Mouse (Mus musculus): ENCODE measurements around the gene Pmp22. TPM values are rescaled to one million over a fixed set of nuclear protein-coding genes. Genes with fewer than 3 reads are reported as not detected.

Pmp22 gene
- polyA plus RNA-seq, 1 experiment from 2014 or later, result 43.7 TPM

DNA sequence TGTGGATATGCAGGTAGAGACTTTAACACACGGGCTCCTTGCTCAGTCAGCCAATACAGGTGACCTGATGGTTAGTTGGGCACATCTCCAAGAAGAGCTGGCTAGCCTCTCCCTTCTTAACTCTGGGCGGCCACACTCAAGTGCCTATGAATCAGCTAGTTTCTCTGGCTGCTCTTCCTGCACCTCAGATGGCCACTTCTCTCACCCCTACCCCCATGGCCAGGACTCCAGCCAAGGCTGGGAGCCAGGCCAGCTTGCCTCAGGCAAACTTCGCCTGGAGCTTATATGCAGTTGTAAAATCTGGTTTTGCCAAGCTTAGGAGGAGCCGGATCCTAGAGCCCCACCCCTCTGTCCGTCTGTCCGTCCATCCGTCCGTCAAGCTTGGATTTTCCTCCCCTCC is 1.7 kb downstream of the Pmp22 start:
- Histone ChIP-seq H3K27me3 (ENCODE audit: insufficient read depth, poor library complexity, severe bottlenecking) (peaks cover 84% of the 10 kb centered on the region), H3K4me3 (peak overlapping the region; percentile 71; the same call in 1 of the 2 replicates), H3K9me3 (no peaks in the 10 kb centered on the region), H3K27ac (no peak overlapping the region), H3K4me1 (replicated peaks) (peaks cover 47% of the 10 kb centered on the region), H3K36me3 (no peaks in the 10 kb centered on the region)
- no peak for DNase-seq (ENCODE audit: low spot score)
- 52% methylated on average over 8 of the region's 8 CpGs for WGBS

DNA sequence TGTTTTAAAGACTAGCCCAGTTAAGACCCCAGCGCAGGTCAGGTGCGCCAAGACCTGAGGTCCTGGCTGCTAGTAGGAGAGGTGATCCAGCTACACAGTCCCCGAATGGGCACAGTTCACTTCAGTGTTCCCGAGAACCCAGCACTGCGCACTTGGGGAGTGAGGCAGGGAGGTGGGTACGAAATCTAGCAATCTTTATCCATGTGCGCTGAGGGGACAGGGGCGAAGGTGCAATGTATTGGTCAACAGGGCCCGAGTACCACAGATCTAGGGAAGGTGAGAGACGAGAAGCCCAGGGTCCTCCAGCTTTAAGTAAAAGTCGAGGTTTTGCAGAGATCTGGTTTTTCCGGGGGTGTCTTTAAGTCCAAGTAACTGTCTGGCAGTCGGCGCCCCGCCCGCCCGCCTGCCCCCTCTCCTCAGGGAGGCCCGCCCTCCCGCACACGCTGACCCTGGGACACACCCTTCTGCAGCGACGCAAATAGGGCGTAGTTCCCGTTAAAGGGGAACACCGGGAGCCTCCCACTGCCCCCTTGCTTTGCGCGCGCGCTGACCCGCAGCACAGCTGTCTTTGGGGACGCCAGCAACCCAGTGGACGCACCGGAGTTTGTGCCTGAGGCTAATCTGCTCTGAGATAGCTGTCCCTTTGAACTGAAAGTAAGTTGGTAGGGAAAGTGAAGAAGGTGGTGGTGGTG is 2.4 kb downstream of the Pmp22 start:
- Histone ChIP-seq H3K27ac (peak overlapping the region; percentile 90), H3K4me3 (peak overlapping the region; percentile 71), H3K4me1 (replicated peaks) (peaks cover 50% of the 10 kb centered on the region), H3K27me3 (ENCODE audit: insufficient read depth, poor library complexity, severe bottlenecking) (peaks cover 84% of the 10 kb centered on the region), H3K36me3 (no peaks in the 10 kb centered on the region), H3K9me3 (no peaks in the 10 kb centered on the region)
- no peak for DNase-seq (ENCODE audit: low spot score)
- WGBS, result 4% methylated on average over 33 of the region's 33 CpGs

DNA sequence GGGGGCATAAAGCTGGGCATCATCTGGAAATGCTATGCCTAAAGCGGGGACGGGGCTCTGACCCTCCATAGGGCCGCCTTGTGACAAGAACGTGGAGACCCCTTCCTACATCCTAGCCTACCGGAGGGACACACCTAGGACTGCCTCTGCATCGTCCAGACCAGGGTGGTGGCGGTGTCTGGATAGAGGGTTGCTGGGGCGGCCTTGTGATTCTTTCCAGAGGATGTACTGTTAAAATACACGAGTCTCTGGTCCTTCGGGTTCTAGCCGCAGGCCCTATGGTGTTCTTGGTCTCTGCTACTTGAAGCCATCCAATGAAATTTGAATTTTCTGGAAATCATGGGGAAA is 2.9 kb downstream of the Pmp22 start:
- WGBS, result 6% methylated on average over 11 of the region's 11 CpGs
- Histone ChIP-seq H3K9me3 (no peaks in the 10 kb centered on the region), H3K4me3 (peak overlapping the region; percentile 71), H3K4me1 (replicated peaks) (peaks cover 51% of the 10 kb centered on the region), H3K36me3 (no peaks in the 10 kb centered on the region), H3K27ac (peak overlapping the region; percentile 90), H3K27me3 (ENCODE audit: insufficient read depth, poor library complexity, severe bottlenecking) (peaks cover 84% of the 10 kb centered on the region)
- peak; percentile 47 for DNase-seq (ENCODE audit: low spot score)

DNA sequence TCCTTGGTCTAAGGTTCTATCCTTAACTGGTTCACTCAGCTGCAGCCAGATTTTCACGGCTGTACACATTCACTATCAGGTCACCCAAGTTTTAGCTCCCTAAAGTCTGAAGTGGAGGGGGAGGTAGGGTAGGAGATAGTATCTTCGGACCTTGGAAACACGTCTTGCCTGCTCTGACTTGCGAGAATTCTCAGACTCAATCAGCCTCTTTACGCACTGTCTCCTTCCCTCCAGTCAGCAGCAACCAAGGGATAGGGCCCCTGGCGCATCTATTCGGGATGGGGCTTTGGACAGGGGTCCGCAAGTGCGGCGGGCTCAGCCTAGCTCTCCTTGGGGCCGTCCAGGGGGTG is 3.3 kb downstream of the Pmp22 start:
- H3K27me3 ChIP-seq (ENCODE audit: insufficient read depth, poor library complexity, severe bottlenecking), result peaks cover 84% of the 10 kb centered on the region
- peak overlapping the region; percentile 71 for H3K4me3 ChIP-seq
- no peaks in the 10 kb centered on the region for H3K36me3 ChIP-seq
- peaks cover 56% of the 10 kb centered on the region for H3K4me1 ChIP-seq (replicated peaks)
- peak overlapping the region; percentile 90 for H3K27ac ChIP-seq
- no peak for DNase-seq (ENCODE audit: low spot score)
- H3K9me3 ChIP-seq, result no peaks in the 10 kb centered on the region
- 1% methylated on average over 11 of the region's 11 CpGs for WGBS

DNA sequence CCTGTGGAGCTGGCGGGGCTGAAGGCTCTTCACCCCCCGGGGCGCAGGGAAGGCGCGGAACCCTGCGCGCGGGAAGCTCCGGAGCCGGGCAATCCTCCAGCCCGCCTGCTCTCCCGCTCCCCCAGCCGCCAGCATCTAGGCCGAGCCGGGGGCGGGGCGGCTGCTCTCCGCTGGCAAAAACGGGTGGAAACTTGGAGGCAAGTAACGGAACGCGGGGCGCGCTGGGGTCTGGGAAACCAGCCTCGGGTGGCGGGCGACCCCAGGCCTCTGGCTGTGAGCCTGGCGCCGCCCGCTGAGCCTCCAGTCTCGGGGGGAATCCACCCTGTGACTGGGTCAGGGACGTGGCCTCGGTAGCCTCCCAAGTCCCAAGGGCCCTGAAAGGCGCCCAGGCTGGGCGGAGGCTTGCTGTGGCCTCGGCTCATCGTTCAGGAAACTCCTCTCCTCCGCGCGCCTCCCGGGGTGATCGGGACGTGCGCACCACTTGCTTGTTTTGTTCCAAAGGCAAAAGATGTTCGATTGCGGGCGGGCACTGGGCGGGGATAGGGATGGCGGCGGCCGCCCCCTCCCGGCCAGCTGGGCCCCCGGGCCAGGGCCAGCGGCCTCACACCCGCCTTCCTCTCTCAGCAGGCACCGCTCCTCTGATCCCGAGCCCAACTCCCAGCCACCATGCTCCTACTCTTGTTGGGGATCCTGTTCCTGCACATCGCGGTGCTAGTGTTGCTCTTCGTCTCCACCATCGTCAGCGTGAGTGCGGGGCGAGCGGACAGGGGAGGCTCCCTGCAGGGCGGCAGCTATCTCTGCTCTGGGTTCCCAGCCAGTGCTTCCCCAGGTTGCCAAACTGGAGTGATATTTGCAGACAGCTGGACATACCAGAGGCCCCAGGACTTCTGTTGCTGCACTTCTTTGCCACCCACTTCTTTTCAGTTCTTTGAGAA is 4.0 kb downstream of the Pmp22 start:
- H3K4me1 ChIP-seq (replicated peaks), result peaks cover 61% of the 10 kb centered on the region

DNA sequence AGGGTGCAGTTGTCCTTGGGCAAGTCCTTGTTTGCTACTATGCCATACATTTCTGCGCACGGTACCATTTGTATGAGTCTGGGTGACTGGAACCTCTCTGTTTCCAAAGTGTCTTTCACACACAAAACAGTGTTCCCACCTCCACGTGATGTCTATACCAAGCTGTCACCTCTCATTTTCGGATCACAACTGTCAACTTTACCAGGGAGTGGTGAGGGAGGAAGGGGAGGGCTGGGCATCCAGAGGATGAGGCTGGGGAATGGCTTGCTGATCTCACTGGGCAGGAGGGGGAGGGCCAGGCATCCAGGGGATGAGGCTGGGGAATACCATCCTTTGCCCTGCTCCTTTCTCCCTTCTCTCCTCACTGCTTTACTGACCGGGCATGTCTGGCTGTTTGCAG is 5.2 kb downstream of the Pmp22 start:
- no peak overlapping the region for H3K4me3 ChIP-seq
- no peaks in the 10 kb centered on the region for H3K9me3 ChIP-seq
- no peak for DNase-seq (ENCODE audit: low spot score)
- H3K36me3 ChIP-seq, result no peaks in the 10 kb centered on the region
- H3K27me3 ChIP-seq (ENCODE audit: insufficient read depth, poor library complexity, severe bottlenecking), result peaks cover 67% of the 10 kb centered on the region
- peaks cover 66% of the 10 kb centered on the region for H3K4me1 ChIP-seq (replicated peaks)
- H3K27ac ChIP-seq, result no peak overlapping the region
- 85% methylated on average over 5 of the region's 5 CpGs for WGBS

More for the DNA sequence above, 4.0 kb downstream of the Pmp22 start:
- Histone ChIP-seq H3K9me3 (no peaks in the 10 kb centered on the region), H3K36me3 (no peaks in the 10 kb centered on the region), H3K27me3 (ENCODE audit: insufficient read depth, poor library complexity, severe bottlenecking) (peaks cover 80% of the 10 kb centered on the region), H3K4me3 (peak overlapping the region; percentile 71), H3K27ac (peak overlapping the region; percentile 90)
- DNase-seq (ENCODE audit: low spot score), result peak; percentile 78
- under 1% methylated on average over 66 of the region's 66 CpGs for WGBS

DNA sequence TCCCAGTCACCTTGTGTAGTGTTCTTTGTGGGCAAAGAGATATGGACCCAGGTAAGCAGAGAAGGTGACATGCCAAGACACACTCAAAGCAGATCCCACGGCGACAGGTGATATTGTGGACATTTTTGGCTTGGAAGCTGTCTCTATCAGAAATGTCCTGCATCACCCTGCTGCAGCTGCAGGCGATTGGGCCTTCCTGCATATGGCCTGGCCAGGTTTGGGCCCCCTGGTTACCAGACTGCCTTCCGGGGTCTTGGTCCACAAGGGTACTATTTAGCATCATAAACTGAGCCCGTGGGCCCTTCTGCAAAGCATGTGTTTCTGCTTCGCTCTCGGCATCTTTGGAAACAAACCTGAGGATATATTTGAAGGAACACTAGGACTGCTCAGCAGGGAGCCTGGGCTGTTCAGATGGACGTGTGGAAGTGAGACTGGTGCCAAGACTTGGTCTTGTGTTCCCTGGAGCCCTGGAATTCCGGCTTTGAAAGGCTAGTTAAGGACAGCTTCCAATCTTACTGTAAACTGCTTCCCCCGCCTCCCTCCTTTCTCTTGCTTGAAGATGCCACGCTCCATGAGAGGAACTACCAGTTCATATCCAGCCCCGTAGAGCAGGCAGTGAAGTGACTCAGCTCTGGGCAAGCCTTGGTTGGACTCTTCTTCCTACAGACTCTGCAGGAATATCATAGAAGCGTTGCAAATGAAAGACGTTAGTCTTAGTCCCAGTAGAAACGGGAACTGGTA is 6.1 kb downstream of the Pmp22 start:
- WGBS, result 77% methylated on average over 15 of the region's 15 CpGs
- Histone ChIP-seq H3K4me1 (replicated peaks) (peaks cover 66% of the 10 kb centered on the region), H3K9me3 (no peaks in the 10 kb centered on the region), H3K27ac (no peak overlapping the region), H3K4me3 (no peak overlapping the region), H3K27me3 (ENCODE audit: insufficient read depth, poor library complexity, severe bottlenecking) (peaks cover 58% of the 10 kb centered on the region), H3K36me3 (no peaks in the 10 kb centered on the region)
- no peak for DNase-seq (ENCODE audit: low spot score)

DNA sequence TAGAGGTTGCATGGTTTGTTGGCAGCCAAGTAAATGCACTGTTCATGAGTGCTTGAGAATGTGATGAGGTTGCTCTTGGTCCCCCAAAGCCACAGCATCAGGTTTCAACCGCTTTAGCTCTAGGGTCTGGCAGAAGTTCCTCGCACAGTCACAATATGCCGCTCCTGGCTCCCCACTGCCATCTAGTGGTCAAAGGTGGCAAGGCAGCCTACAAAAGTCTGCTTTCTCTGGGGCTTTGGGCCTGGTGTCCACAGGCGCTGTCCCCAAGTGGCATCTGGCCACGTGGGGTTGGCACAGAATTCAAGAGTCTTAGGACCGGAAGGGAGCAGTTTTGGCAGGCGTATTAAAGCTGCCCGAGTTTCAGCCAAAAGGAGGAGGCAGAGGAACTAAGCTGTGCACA is 6.8 kb downstream of the Pmp22 start:
- Histone ChIP-seq H3K4me3 (no peak overlapping the region), H3K27me3 (ENCODE audit: insufficient read depth, poor library complexity, severe bottlenecking) (peaks cover 51% of the 10 kb centered on the region), H3K4me1 (replicated peaks) (peaks cover 64% of the 10 kb centered on the region), H3K36me3 (no peaks in the 10 kb centered on the region), H3K27ac (peak overlapping the region; percentile 37; the same call in 1 of the 2 replicates), H3K9me3 (no peaks in the 10 kb centered on the region)
- 5% methylated on average over 8 of the region's 8 CpGs for WGBS
- peak; percentile 91 for DNase-seq (ENCODE audit: low spot score)

DNA sequence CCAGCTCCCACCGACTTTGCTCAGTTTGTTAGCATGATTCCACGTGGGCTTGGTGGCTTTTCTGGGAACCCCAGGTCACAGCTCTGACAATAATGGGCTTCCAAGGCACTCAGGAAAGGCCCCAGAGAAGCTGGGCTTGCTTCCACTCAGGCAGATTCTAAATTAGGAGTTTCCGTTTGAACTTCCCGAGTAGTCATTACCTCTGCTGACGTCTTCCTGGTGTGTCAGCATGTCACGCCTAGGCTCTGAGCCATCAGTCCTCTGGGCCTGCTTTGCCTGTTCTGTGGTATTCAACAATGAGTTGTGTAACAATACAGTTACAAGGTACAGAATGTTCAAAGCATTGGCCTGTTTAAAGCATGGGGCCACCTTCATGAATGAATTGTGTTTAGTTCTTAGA is 7.4 kb downstream of the Pmp22 start:
- 85% methylated on average over 6 of the region's 6 CpGs for WGBS
- peaks cover 58% of the 10 kb centered on the region for H3K4me1 ChIP-seq (replicated peaks)
- peaks cover 45% of the 10 kb centered on the region for H3K27me3 ChIP-seq (ENCODE audit: insufficient read depth, poor library complexity, severe bottlenecking)
- H3K9me3 ChIP-seq, result no peaks in the 10 kb centered on the region
- H3K4me3 ChIP-seq, result no peak overlapping the region
- peaks cover 3% of the 10 kb centered on the region; the same call in 1 of the 2 replicates for H3K36me3 ChIP-seq
- H3K27ac ChIP-seq, result peak overlapping the region; percentile 37; the same call in 1 of the 2 replicates
- DNase-seq (ENCODE audit: low spot score), result no peak

DNA sequence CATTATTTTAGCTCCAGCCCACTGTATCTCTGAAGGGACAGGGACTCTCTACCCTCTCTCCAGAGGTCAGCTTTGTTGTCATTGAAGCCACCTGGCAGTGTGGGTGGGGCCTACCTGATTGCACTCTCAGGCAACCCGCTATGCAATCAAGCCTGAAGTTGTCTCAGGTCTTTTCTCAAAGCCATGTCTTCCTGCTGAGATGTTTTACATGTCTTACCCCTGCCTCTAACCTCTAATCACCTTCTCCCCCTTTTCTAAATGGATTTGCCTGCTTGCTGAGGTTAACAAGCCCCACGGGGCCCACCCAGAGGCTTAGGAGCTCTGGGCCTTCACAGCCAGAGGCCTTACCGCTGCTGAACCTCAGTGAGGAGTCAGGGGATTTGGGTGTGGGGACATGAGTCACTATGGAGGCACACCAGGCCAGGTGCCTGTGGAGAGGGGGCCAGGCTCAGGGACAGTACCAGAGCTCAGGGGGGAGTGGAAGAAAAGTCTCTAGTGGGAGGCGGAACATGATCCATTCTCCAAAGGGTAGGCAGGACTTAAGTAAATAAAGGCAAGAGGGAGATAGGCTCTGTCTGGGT is 8.1 kb downstream of the Pmp22 start:
- DNase-seq (ENCODE audit: low spot score), result no peak
- Histone ChIP-seq H3K27ac (0 out of 2 replicates have a peak overlapping the region, but pooled peaks have one; percentile 13), H3K9me3 (no peaks in the 10 kb centered on the region), H3K4me3 (no peak overlapping the region), H3K4me1 (replicated peaks) (peaks cover 56% of the 10 kb centered on the region), H3K27me3 (ENCODE audit: insufficient read depth, poor library complexity, severe bottlenecking) (peaks cover 38% of the 10 kb centered on the region), H3K36me3 (peaks cover 3% of the 10 kb centered on the region; the same call in 1 of the 2 replicates)
- 63% methylated on average over 4 of the region's 4 CpGs for WGBS

DNA sequence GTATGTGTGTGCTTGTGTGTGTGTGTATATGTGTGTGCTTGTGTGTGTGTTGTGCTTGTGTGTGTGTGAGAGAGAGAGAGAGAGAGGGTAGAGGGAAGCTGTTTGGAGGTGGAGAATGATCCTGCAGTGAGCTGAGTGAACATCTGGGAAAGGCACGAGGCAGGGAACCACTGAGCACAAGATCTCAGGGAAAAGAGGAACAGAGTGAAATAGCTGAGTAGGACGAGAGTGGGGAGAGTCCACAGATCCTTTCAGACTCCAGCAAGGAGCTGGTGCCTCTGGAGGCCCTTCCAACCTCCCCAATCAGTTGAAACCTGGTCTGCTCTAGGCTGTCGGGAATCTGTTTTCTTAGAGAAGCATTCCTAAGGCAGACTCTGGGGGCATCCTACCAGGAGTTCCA is 10.0 kb downstream of the Pmp22 start:
- H3K36me3 ChIP-seq, result peaks cover 3% of the 10 kb centered on the region; the same call in 1 of the 2 replicates
- H3K4me1 ChIP-seq (replicated peaks), result peaks cover 46% of the 10 kb centered on the region
- 61% methylated on average over 3 of the region's 3 CpGs for WGBS
- no peak for DNase-seq (ENCODE audit: low spot score)
- H3K27ac ChIP-seq, result no peak overlapping the region
- no peaks in the 10 kb centered on the region for H3K9me3 ChIP-seq
- H3K4me3 ChIP-seq, result no peak overlapping the region
- peaks cover 20% of the 10 kb centered on the region for H3K27me3 ChIP-seq (ENCODE audit: insufficient read depth, poor library complexity, severe bottlenecking)

DNA sequence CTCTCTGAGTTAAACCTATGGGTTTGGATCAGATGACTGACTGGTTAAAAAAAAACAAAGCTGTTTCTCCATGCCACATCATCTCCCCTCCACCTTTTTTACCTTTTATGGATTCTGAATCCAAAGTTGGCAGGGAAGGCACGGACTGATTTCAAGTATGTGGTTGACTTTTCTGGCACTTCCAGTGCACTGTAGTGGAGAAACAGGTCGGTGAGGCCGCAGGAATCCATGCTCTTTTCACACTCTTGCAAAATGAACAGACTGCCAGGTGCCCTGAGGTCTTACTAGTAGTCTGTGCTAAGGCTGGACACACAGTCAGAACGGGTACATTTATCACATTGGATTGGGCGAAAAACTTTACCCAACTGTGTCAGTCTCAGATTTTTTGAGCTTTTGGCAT is 13.5 kb downstream of the Pmp22 start:
- WGBS, result 88% methylated on average over 5 of the region's 5 CpGs
- Histone ChIP-seq H3K4me1 (replicated peaks) (peaks cover 21% of the 10 kb centered on the region; the same call in 1 of the 2 replicates), H3K4me3 (no peak overlapping the region), H3K27me3 (ENCODE audit: insufficient read depth, poor library complexity, severe bottlenecking) (no peaks in the 10 kb centered on the region; the same call in 1 of the 2 replicates), H3K27ac (no peak overlapping the region), H3K9me3 (no peaks in the 10 kb centered on the region), H3K36me3 (peaks cover 3% of the 10 kb centered on the region; the same call in 1 of the 2 replicates)
- DNase-seq (ENCODE audit: low spot score), result no peak

All from hindbrain, embryonic 10.5 days (tissue).